Mouse (Mus musculus) liver, adult 2 months (tissue): Measurements from ENCODE around the gene Lin7a.

Experiments
- CTCF ChIP-seq: fragments of 200-500 bp; IDR thresholded peaks from 2 replicates; pipeline ENCODE4 v1.5.1; 2011; ENCODE audit warnings: low read depth, low read length, control low read depth
- POLR2A ChIP-seq: fragments of 200-500 bp; IDR thresholded peaks from 2 replicates; pipeline ENCODE4 v1.6.1; 2011; ENCODE audit warnings: low read length, control low read depth; ENCODE audit not compliant: insufficient read depth; ENCODE audit errors: extremely low read depth

DNA sequence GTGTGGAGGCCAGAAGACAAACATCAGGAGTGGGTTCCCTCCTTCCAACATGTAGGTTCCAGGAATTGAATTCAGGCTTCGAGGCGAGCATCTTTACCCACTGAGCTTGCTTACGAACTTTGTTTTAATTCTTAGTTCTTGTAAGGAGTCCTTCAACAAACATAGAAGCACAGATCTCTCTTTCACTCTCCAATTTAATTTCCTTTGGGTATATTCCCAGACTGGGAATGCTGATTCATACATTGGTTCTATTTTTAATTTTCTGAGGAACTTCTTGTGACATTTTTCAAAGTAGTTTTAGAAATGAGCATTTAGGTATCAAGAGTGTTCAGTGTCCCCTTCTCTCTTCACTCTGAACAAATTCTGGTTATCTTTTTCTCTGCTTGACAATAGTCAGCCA lies 68.0 kb downstream of the Lin7a start:
- TF ChIP-seq CTCF (no peak), POLR2A (no peak)
